Mouse (Mus musculus) embryonic facial prominence, embryonic 14.5 days (tissue): ENCODE results near the gene Dnaic1. TPM values are rescaled to one million over a fixed set of nuclear protein-coding genes. Genes with fewer than 3 reads are reported as not detected.

ENCODE experiments used
- ATAC-seq: fragments of 200-750 bp; cut with Nextera tagmentation; 2 replicates; pipeline ENCODE4 v1.8.0; 2017; ENCODE audit warnings: low read depth, moderate number of reproducible peaks, moderate TSS enrichment
- DNase-seq: peaks from one replicate; pipeline ENCODE4 v3.0.0-alpha.2; 2015; ENCODE audit warnings: low spot score
- H3K27ac ChIP-seq: fragments of 300-500 bp; sonication (generic); replicated peaks from 2 replicates; pipeline ENCODE4 v1.5.1; 2014; ENCODE audit warnings: low read depth, mild to moderate bottlenecking, low read length, moderate library complexity
- H3K27me3 ChIP-seq: fragments of 300-500 bp; sonication (generic); replicated peaks from 2 replicates; pipeline ENCODE4 v1.6.1; 2014; ENCODE audit warnings: low read length; ENCODE audit not compliant: control insufficient read depth, insufficient read depth
- H3K36me3 ChIP-seq: fragments of 300-500 bp; sonication (generic); 2 replicates; pipeline ENCODE4 v1.6.1; 2014; ENCODE audit warnings: low read length, mixed read lengths; ENCODE audit not compliant: control insufficient read depth, insufficient read depth
- H3K4me1 ChIP-seq: fragments of 300-500 bp; sonication (generic); 2 replicates; pipeline ENCODE4 v1.6.1; 2014; ENCODE audit warnings: antibody characterized with exemption, low read length; ENCODE audit not compliant: control insufficient read depth, insufficient read depth
- H3K4me2 ChIP-seq: fragments of 300-500 bp; sonication (generic); 2 replicates; pipeline ENCODE4 v1.6.1; 2014; ENCODE audit warnings: low read depth, mild to moderate bottlenecking, low read length, moderate library complexity, mixed read lengths
- H3K4me3 ChIP-seq: fragments of 300-500 bp; sonication (generic); 2 replicates; pipeline ENCODE4 v1.5.1; 2014; ENCODE audit warnings: low read depth, mild to moderate bottlenecking, low read length
- H3K9ac ChIP-seq: fragments of 300-500 bp; sonication (generic); 2 replicates; pipeline ENCODE4 v1.6.1; 2014; ENCODE audit warnings: low read depth, mild to moderate bottlenecking, low read length, moderate library complexity, mixed read lengths
- H3K9me3 ChIP-seq: fragments of 300-500 bp; sonication (generic); 2 replicates; pipeline ENCODE4 v1.6.1; 2016; ENCODE audit warnings: low read length; ENCODE audit not compliant: control insufficient read depth
- WGBS: fragments of 180-500 bp; shearing (Covaris S2); extraction: QIAGEN DNeasy Blood & Tissue Kit; methylation state at CpG from one replicate; pipeline ENCODE4 v1.1.7; 2014; 5-methylcytosine and 5-hydroxymethylcytosine counted together
- polyA plus RNA-seq: library from polyadenylated mRNA; unstranded; fragments of >200 nt; fragmentation: Nextera tagmentation; extraction: Ambion mirVana; gene quantifications from 2 replicates; pipeline ENCODE4 v1.2.1, GENCODE M21; 2014

Gene Dnaic1
- polyA plus RNA-seq, 1 experiment from 2014 or later, result 3.7 TPM

DNA sequence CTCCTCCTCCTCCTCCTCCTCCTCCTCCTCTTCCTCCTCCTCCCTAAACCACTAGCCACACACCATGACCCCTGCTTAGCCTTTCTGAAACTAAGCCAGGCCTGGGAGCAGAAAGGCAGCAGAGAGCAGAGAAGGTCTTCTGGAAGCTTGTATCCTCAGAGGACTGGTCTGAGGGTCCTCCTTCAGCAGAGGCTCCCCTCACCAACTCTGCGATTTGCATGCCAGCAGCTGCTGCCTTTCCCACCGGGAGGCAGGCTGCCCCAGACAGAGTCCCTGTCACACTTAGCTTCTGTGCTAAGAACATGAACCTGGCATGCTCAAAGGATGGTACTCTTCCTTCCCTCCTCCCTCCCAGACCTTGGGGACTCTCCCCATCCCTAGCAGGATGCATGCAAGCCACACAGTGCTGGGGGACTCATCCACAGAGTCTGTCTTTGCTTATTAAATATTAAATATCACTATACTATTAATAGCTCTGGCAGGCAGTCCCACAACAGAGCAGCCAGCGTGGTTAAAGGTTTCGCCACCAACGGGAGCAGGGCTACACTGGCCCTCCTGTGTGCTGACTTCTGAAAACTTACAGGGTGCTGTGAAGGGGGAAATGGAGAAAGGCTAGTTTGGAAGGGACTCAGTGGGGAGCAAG lies 13.1 kb upstream of the Dnaic1 start:
- Histone ChIP-seq H3K27me3 (no peaks in the 10 kb centered on the region), H3K9ac (no peak overlapping the region), H3K4me2 (no peak overlapping the region), H3K9me3 (no peaks in the 10 kb centered on the region), H3K36me3 (no peaks in the 10 kb centered on the region), H3K4me1 (peaks cover 3% of the 10 kb centered on the region; the same call in 1 of the 2 replicates), H3K27ac (no peak overlapping the region), H3K4me3 (no peak overlapping the region)
- WGBS, result 52% methylated on average over 5 of the region's 5 CpGs
- ATAC-seq (peak; percentile 36; the same call in 1 of the 2 replicates), DNase-seq (no peak)

DNA sequence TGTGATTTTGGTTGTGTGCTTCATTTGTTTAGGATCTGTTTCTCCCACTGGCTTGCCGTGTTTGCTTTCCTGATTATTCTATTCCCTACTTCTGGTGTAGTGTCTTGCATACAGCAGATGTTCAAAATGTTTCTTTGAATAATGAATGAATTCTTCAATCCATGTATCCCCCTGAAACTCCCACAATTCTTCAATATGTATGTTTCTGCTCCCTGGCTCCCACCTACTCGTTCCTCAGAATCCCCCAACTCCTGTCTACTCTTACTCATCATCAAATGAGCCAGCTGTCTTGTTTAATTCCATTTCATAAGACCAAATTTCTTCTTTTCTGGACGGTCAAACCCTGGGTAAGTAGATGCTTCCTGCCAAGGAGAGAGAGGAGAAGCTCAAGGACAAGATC lies 12.5 kb upstream of the Dnaic1 start:
- Histone ChIP-seq H3K9me3 (no peaks in the 10 kb centered on the region), H3K36me3 (no peaks in the 10 kb centered on the region), H3K4me2 (no peak overlapping the region), H3K27me3 (no peaks in the 10 kb centered on the region), H3K27ac (no peak overlapping the region), H3K4me3 (no peak overlapping the region), H3K4me1 (peaks cover 3% of the 10 kb centered on the region; the same call in 1 of the 2 replicates), H3K9ac (no peak overlapping the region)
- 62% methylated on average over 3 of the region's 3 CpGs for WGBS
- DNase-seq (no peak), ATAC-seq (no peak)

DNA sequence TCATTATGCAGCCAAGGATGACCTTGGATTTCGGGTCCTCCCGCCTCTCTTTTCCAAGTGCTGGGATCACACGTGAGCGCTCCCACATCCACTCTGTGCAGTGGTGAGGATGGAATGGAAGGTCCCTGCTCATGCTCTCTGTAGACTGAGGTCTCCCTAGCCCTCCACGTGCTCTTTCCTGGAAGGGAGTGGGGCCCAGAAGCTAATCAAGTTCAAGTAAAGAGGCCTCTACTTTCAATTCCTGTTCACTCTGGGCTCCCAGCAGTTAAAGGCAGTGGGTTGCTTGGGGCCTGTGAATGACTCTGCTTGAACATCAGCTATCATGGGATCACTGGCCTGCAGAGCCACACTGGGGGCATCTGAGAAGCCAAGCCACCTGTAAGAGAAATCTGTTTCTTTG lies 6.3 kb upstream of the Dnaic1 start:
- no peaks in the 10 kb centered on the region for H3K9me3 ChIP-seq
- no peaks in the 10 kb centered on the region for H3K36me3 ChIP-seq
- ATAC-seq (no peak), DNase-seq (no peak)
- 82% methylated on average over 5 of the region's 5 CpGs for WGBS
- no peak overlapping the region for H3K4me3 ChIP-seq
- no peak overlapping the region for H3K9ac ChIP-seq
- peaks cover 3% of the 10 kb centered on the region for H3K4me1 ChIP-seq
- H3K27me3 ChIP-seq, result peaks cover 6% of the 10 kb centered on the region; the same call in 1 of the 2 replicates
- no peak overlapping the region for H3K4me2 ChIP-seq
- no peak overlapping the region for H3K27ac ChIP-seq

DNA sequence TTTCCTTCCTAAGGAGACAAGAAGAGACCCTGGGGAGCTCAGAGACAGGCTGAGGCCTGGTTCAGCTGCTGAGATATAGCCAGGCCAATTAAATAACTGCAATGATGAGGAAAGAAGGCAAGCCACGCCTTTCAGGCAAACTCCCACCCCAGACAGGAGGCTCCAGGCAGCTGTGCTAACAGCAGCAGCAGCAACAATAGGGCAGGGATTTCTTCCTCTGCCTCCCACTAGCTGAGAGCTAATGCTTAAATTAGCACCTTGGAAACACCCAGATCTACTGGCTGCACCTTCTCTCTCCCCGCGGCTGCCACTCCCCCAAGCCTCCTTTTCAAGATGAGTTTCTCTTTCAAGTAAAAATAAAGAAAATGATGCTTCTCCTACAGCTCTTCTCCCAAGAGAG lies 3.5 kb upstream of the Dnaic1 start:
- peak; percentile 57 for DNase-seq
- WGBS, result 13% methylated on average over 3 of the region's 3 CpGs
- Histone ChIP-seq H3K4me3 (no peak overlapping the region), H3K27ac (no peak overlapping the region; the same call in 1 of the 2 replicates), H3K36me3 (no peaks in the 10 kb centered on the region), H3K9me3 (no peaks in the 10 kb centered on the region), H3K4me2 (no peak overlapping the region), H3K9ac (no peak overlapping the region), H3K4me1 (peaks cover 9% of the 10 kb centered on the region), H3K27me3 (peaks cover 7% of the 10 kb centered on the region; the same call in 1 of the 2 replicates)
- peak; percentile 14; the same call in 1 of the 2 replicates for ATAC-seq

DNA sequence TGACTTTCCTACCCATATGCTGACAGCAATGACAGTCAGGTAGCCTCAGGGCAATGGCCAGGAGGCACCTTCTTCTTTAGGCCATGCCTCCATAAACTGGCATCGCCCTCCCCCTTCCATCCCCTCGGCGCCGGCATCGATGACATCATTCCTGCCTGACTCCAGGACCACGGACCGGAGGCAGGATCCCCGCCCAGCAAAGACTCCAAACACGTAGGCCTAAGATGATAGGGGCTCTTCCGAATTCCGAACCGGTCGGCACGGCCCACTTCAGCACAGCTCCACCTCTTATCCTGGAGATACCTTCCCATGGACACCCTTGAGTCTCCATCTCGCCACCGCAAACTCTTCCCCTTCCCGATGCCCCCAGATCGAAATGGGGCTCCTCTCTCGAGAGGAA lies 1.3 kb upstream of the Dnaic1 start:
- no peak for ATAC-seq
- no peaks in the 10 kb centered on the region for H3K9me3 ChIP-seq
- peak overlapping the region; percentile 88 for H3K4me2 ChIP-seq
- WGBS, result 11% methylated on average over 19 of the region's 19 CpGs
- H3K27me3 ChIP-seq, result peaks cover 15% of the 10 kb centered on the region; the same call in 1 of the 2 replicates
- no peak overlapping the region; the same call in 1 of the 2 replicates for H3K27ac ChIP-seq
- H3K4me1 ChIP-seq, result peaks cover 9% of the 10 kb centered on the region
- peak overlapping the region; percentile 72 for H3K9ac ChIP-seq
- no peak for DNase-seq
- no peaks in the 10 kb centered on the region for H3K36me3 ChIP-seq
- H3K4me3 ChIP-seq, result peak overlapping the region; percentile 77

DNA sequence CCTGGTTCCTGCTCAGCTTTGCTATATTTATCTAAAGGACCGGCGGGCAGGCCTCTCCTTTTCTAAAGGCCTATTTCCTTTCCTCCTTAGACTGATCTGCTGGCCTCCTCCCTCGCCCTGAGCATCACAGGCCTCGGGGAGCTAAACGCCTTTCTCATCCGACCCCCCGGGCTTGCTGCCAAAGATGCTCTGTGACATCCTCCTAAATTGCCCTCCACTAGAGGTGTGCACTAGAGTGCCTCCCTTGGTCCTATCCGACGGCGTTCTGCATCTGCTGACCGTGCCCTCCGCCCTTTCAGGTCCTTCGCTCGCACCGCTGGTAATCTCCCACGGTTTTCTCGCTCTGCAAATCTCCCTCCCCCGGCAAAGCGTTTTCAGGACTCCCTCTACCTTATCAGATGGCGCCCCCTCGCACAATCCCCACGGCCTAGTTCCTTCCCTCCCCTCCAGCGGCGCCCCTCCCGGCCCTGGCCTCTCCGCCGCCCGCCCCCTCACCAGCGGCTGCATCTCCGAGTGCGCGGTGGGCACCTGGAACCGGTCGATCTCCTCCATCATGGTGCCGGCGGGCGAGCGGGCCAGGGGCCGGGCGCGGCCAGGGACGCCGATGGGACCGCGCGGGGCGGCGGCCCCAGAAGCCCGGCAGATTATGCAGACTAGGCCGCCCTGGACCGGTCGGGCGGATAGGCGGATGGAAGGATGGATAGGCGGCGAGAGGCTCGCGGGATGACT lies 729 bp upstream of the Dnaic1 start:
- peak; percentile 33 for DNase-seq
- Histone ChIP-seq H3K27ac (peak overlapping the region; percentile 67; the same call in 1 of the 2 replicates), H3K27me3 (peaks cover 15% of the 10 kb centered on the region; the same call in 1 of the 2 replicates)

DNA sequence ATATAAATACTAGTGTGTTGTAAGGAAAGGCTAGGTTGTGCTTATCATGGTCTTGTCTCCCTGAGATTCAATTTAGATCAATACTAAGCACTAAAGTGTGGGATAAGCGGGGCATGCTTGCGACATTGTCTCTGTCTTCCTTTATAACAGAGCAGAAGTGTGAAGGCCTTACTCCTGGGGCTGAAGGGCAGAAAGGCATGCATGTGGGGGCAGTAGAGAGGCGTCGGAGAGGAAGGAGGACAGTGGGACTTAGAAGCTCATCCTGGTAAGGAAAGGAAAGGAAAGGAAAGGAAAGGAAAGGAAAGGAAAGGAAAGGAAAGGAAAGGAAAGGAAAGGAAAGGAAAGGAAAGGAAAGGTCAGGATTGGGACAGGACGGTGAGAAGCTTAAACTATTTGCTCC lies 1.9 kb downstream of the Dnaic1 start:
- H3K4me3 ChIP-seq, result no peak overlapping the region
- H3K9me3 ChIP-seq, result no peaks in the 10 kb centered on the region
- H3K4me2 ChIP-seq, result no peak overlapping the region
- ATAC-seq, result no peak
- H3K27me3 ChIP-seq, result peaks cover 15% of the 10 kb centered on the region; the same call in 1 of the 2 replicates
- DNase-seq, result no peak
- no peaks in the 10 kb centered on the region for H3K36me3 ChIP-seq
- H3K4me1 ChIP-seq, result peaks cover 22% of the 10 kb centered on the region
- no peak overlapping the region for H3K27ac ChIP-seq
- H3K9ac ChIP-seq, result no peak overlapping the region
- 29% methylated on average over 5 of the region's 5 CpGs for WGBS

More for the DNA sequence above, 729 bp upstream of the Dnaic1 start:
- Histone ChIP-seq H3K36me3 (no peaks in the 10 kb centered on the region), H3K9ac (peak overlapping the region; percentile 72), H3K4me2 (peak overlapping the region; percentile 88), H3K4me3 (peak overlapping the region; percentile 77), H3K9me3 (no peaks in the 10 kb centered on the region), H3K4me1 (peaks cover 9% of the 10 kb centered on the region)
- ATAC-seq, result peak; percentile 0; the same call in 1 of the 2 replicates
- under 1% methylated on average over 31 of the region's 58 CpGs for WGBS

DNA sequence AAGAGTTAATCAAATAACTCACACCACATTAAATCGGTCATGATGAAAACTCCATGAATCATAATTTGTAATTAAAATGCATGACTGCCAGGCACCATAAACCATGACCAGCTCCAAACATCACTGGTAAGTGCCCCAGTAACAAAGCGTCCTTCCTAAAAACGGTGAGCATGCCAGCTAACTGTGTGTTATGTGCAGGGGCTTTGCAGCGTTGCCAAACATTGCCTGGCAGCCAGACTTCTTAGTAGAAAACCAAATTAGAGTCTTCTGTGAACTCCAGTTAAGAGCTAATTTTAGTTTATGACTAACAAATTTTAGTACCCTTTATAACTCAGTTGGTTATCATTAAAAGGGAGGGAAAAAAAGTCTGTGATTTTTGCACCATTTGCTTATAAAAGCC lies 3.9 kb downstream of the Dnaic1 start:
- Histone ChIP-seq H3K36me3 (no peaks in the 10 kb centered on the region), H3K4me2 (no peak overlapping the region), H3K27ac (no peak overlapping the region), H3K4me3 (no peak overlapping the region), H3K27me3 (0 out of 2 replicates have a peak, but pooled peaks cover 9% of the 10 kb centered on the region), H3K9me3 (no peaks in the 10 kb centered on the region), H3K9ac (no peak overlapping the region), H3K4me1 (peaks cover 17% of the 10 kb centered on the region)
- DNase-seq (no peak), ATAC-seq (no peak)
- 57% methylated on average over 4 of the region's 4 CpGs for WGBS
